Mouse (Mus musculus): Measurements from ENCODE around the gene Ice2.

DNA sequence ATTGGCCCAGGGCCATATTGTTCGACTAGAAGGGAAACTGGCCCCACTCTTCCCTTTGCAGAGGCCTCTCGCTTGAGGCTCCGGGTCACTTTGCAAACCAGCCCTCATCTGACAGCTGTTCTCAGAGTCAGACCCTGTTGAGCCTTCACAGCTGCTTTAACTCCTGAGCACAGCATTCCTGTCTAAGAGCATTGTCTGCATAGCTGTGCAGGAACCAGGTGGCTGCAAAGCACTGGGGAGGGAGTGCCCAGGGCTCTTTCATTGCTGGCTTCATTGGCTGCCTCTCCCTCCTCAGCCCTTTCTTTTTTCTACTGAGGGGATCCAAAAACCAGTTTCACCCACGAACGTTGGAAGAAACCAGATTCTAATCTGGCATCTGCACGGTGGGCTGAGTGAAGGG, 73.2 kb downstream of the Ice2 start:
- TF ChIP-seq CTCF (IDR thresholded peaks at IDR 0.05; ENCODE audit: borderline replicate concordance, insufficient read depth, low read depth, low read length): no peak
- TF ChIP-seq POLR2A (IDR thresholded peaks at IDR 0.05; ENCODE audit: borderline replicate concordance, insufficient read depth, low read length): no peak
